Mouse (Mus musculus) heart, adult 2 months (tissue): Measurements from ENCODE around the gene Olfr1359. TPM values are rescaled to one million over a fixed set of nuclear protein-coding genes. Genes with fewer than 3 reads are reported as not detected.

Experiments used
- DNase-seq, 2 experiments: peaks; one replicate each; pipeline ENCODE4 v3.0.0; 2021
- H3K27ac ChIP-seq: fragments of 200-600 bp; 2 replicates; pipeline ENCODE4 v1.8.1; 2022
- H3K27me3 ChIP-seq: fragments of 200-500 bp; 2 replicates; pipeline ENCODE4 v1.6.1; 2012; ENCODE audit warnings: mild to moderate bottlenecking, low read length, inconsistent platforms, mixed read lengths; ENCODE audit not compliant: control insufficient read depth, insufficient read depth
- H3K36me3 ChIP-seq: fragments of 200-500 bp; 2 replicates; pipeline ENCODE4 v1.6.1; 2012; ENCODE audit warnings: low read length, inconsistent platforms; ENCODE audit not compliant: control insufficient read depth, insufficient read depth
- H3K4me1 ChIP-seq: fragments of 200-500 bp; 2 replicates; pipeline ENCODE4 v1.6.1; 2011; ENCODE audit warnings: low read length; ENCODE audit not compliant: control insufficient read depth, insufficient read depth
- H3K4me3 ChIP-seq: fragments of 200-600 bp; 2 replicates; pipeline ENCODE4 v1.8.1; 2022
- H3K79me2 ChIP-seq: fragments of 200-500 bp; replicated peaks from 2 replicates; pipeline ENCODE4 v1.6.1; 2012; ENCODE audit warnings: mild to moderate bottlenecking, inconsistent platforms, low read length, moderate library complexity, mixed read lengths; ENCODE audit not compliant: control insufficient read depth, insufficient read depth
- H3K9ac ChIP-seq: fragments of 200-500 bp; 2 replicates; pipeline ENCODE4 v1.6.1; 2012; ENCODE audit warnings: low read depth, mild to moderate bottlenecking, control low read depth, inconsistent platforms, low read length, mixed read lengths
- CTCF ChIP-seq: fragments of 200-600 bp; IDR thresholded peaks from 2 replicates; pipeline ENCODE4 v1.8.1; 2022; ENCODE audit warnings: antibody characterized with exemption, mild to moderate bottlenecking, moderate library complexity
- EP300 ChIP-seq: fragments of 200-500 bp; IDR thresholded peaks from 2 replicates; pipeline ENCODE4 v1.6.1; 2011; ENCODE audit warnings: low read depth, low read length, control low read depth; ENCODE audit not compliant: insufficient read depth
- POLR2A ChIP-seq: fragments of 200-500 bp; IDR thresholded peaks from 2 replicates; pipeline ENCODE4 v1.6.1; 2011; ENCODE audit warnings: mild to moderate bottlenecking, low read depth, low read length, control low read depth; ENCODE audit not compliant: insufficient read depth
- WGBS: fragments of 180-500 bp; shearing (Covaris S2); methylation state at CpG from one replicate; pipeline ENCODE4 v1.1.7; 2018; 5-methylcytosine and 5-hydroxymethylcytosine counted together
- intact Hi-C: fragments of 180-260 bp; cut with DNase I; formaldehyde crosslinking; loops from one replicate; pipeline ENCODE4 v1.15.1; 2025
- long read RNA-seq: library from polyadenylated mRNA; stranded (forward); transcript quantifications from one replicate; pipeline ENCODE4 v2.0.0, GENCODE M21; 2021
- polyA plus RNA-seq: library from polyadenylated mRNA; depleted of rRNA; stranded (reverse); fragments of >200 nt; gene quantifications from 2 replicates; pipeline ENCODE4 v1.2.3, GENCODE M21; 2012; rRNA removed
- total RNA-seq, 2 experiments: library from RNA; stranded (reverse); gene quantifications; 2 replicates each; pipeline ENCODE4 v1.2.3; 2021

Gene Olfr1359
- not detected for total RNA-seq
- not detected in 2 replicates for polyA plus RNA-seq
- long read RNA-seq: 0 reads

GRCm38 (mm10) chr13:21697811-21698210 lies at the start of gene Olfr1359:
Olfr1359 (plus strand) TSS chr13:21698111.
- Histone ChIP-seq H3K4me1 (no peaks in the 10 kb centered on the region), H3K27me3 (no peaks in the 10 kb centered on the region), H3K4me3 (no peak within 1 kb of the TSS), H3K27ac (no peak within 1 kb of the TSS), H3K36me3 (no peaks in the 10 kb centered on the region), H3K9ac (no peak within 1 kb of the TSS), H3K79me2 (no peaks in the 10 kb centered on the region)
- intact Hi-C loops: no loop called here
- TF ChIP-seq POLR2A: no peak
- TF ChIP-seq EP300: no peak
- no peak for TF ChIP-seq CTCF
- no peak for DNase-seq

- Histone ChIP-seq H3K27ac (no peak within 1 kb of the TSS), H3K27me3 (no peaks in the 10 kb centered on the region), H3K4me1 (no peaks in the 10 kb centered on the region), H3K36me3 (no peaks in the 10 kb centered on the region), H3K79me2 (no peaks in the 10 kb centered on the region), H3K9ac (no peak within 1 kb of the TSS), H3K4me3 (no peak within 1 kb of the TSS)
- no peak for DNase-seq
- intact Hi-C loops: no loop called here
- TF ChIP-seq EP300 (no peak), CTCF (no peak), POLR2A (no peak)
- 75% methylated on average over 2 of the region's 2 CpGs for WGBS
Measured at GRCm38 (mm10) chr13:21663286-21663685, 34.6 kb upstream of the Olfr1359 start, which contains the start of gene Olfr1361. Olfr1361 (minus strand) TSS chr13:21663386.

- 81% methylated on average over 2 of the region's 2 CpGs for WGBS
- DNase-seq: no peak
- H3K4me1 ChIP-seq: no peaks in the 10 kb centered on the region
- no peaks in the 10 kb centered on the region for H3K36me3 ChIP-seq
- intact Hi-C loops: no loop called here
- no peaks in the 10 kb centered on the region for H3K27me3 ChIP-seq
- no peak within 1 kb of the TSS for H3K9ac ChIP-seq
- H3K4me3 ChIP-seq: no peak within 1 kb of the TSS
- no peaks in the 10 kb centered on the region for H3K79me2 ChIP-seq
- no peak within 1 kb of the TSS for H3K27ac ChIP-seq
- TF ChIP-seq POLR2A (no peak), EP300 (no peak), CTCF (no peak)
Measured at GRCm38 (mm10) chr13:21677305-21677704, 20.6 kb upstream of the Olfr1359 start, which contains the start of gene Olfr1360. Olfr1360 (minus strand) TSS chr13:21677405.

- H3K4me3 ChIP-seq: no peak overlapping the region
- no peaks in the 10 kb centered on the region for H3K79me2 ChIP-seq
- H3K27me3 ChIP-seq: no peaks in the 10 kb centered on the region
- no peak for DNase-seq
- intact Hi-C loops: no loop called here
- 64% methylated on average over 4 of the region's 4 CpGs for WGBS
- no peak overlapping the region for H3K9ac ChIP-seq
- no peaks in the 10 kb centered on the region for H3K36me3 ChIP-seq
- H3K27ac ChIP-seq: no peak overlapping the region
- H3K4me1 ChIP-seq: no peaks in the 10 kb centered on the region
- TF ChIP-seq POLR2A (no peak), CTCF (no peak), EP300 (no peak)
Measured at GRCm38 (mm10) chr13:21706669-21707068, 8.8 kb downstream of the Olfr1359 start.

- under 1% methylated on average over 32 of the region's 32 CpGs for WGBS
- peak overlapping the region; percentile 85 for H3K9ac ChIP-seq
- H3K27ac ChIP-seq: peak overlapping the region; percentile 78
- H3K4me3 ChIP-seq: peak overlapping the region; percentile 74
- H3K4me1 ChIP-seq: no peaks in the 10 kb centered on the region
- no peaks in the 10 kb centered on the region for H3K27me3 ChIP-seq
- DNase-seq: peak; percentile 89 to 90
- intact Hi-C loops: loop anchor here (2.0 to 10.0 kb wide), 7 partner anchors 205 to 1985 kb away; partner anchors contain the start of genes Hist1h1t, Hist1h4c and Hist1h4d
- no peaks in the 10 kb centered on the region for H3K79me2 ChIP-seq
- H3K36me3 ChIP-seq: no peaks in the 10 kb centered on the region
- TF ChIP-seq POLR2A: peak; percentile 49
- peak; percentile 96; the same call in 1 of the 2 replicates for TF ChIP-seq CTCF
- TF ChIP-seq EP300: 0 out of 2 replicates have a peak, but pooled peaks have one; percentile 49
Measured at GRCm38 (mm10) chr13:21710031-21710711, 12.3 kb downstream of the Olfr1359 start.
